Mouse (Mus musculus): Measurements from ENCODE around the gene Trappc6a. TPM values are rescaled to one million over a fixed set of nuclear protein-coding genes. Genes with fewer than 3 reads are reported as not detected.

Trappc6a gene
- polyA plus RNA-seq (2012; rRNA removed) (24.1 and 28.1 TPM in 2 replicates), polyA plus RNA-seq (2014; fragmentation: Nextera tagmentation; extraction: Ambion mirVana) (40.0 and 40.2 TPM in 2 replicates)

DNA sequence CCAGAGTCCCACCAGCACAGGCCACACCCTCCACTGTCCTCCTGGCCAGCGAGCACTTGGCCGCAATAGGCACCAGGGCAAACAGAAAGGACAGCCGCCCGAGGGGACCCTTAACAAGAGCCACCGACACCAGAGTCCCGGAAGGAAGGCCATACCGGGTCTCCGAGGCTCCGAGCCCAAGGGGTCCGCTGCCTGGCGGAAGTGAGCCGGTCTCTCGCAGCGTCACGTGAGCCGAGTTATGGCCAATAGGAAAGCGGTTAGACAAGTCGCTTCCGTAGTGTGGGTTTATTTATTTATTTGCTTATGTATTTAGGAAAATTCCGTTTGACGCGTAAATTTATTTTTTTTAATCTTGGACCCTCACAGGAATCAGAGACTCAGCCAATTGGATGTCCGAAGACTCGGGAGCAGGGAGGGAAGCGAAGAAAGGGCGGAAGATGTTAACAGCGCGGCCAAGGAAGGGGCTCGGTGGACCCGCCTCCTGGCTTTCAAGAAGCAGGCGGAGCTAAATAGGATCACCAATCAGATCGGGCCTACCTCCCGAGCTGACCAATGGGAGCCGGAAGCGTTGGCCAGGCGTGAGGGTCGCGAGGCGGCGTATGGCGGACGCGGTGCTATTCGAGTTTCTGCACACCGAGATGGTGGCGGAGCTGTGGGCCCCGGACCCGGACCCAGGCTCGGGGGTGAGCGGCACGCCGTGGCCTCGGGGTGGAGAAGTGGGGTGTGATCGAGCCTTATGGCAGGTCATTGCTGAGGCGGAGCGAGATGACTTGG lies at the start of gene Trappc6a, which contains the start of gene Bloc1s3:
TSS of gene Trappc6a (plus strand) at position 246 of the 774 bp plus-strand sequence.
TSS of gene Bloc1s3 (minus strand) at position 218 of the 774 bp plus-strand sequence.
- peak within 1 kb of the TSS; percentile 46 for H3K27ac ChIP-seq
- H3K9me3 ChIP-seq (ENCODE audit: control insufficient read depth, low read length): no peaks in the 10 kb centered on the region
- H3K36me3 ChIP-seq (replicated peaks; ENCODE audit: control insufficient read depth, insufficient read depth, low read depth): no peaks in the 10 kb centered on the region
- peak within 1 kb of the TSS; percentile 76 to 98 for H3K4me3 ChIP-seq (ENCODE audit: insufficient read depth in 1 of 2, low read depth in 2 of 2, low read length in 2 of 2)
- under 1% methylated on average over 56 of the region's 56 CpGs for WGBS (ENCODE audit: insufficient replicate concordance)
- H3K4me2 ChIP-seq (ENCODE audit: low read depth): peak within 1 kb of the TSS; percentile 78
- ATAC-seq (ENCODE audit: insufficient read depth) (peak; percentile 95), DNase-seq (ENCODE audit: low read depth in 3 of 3, low spot score in 3 of 3) (peak; percentile 86 to 88 (median 88))
- no peaks in the 10 kb centered on the region for H3K27me3 ChIP-seq (ENCODE audit: control insufficient read depth, insufficient read depth, low read length)
- H3K4me1 ChIP-seq (replicated peaks; ENCODE audit: control insufficient read depth in 2 of 2, insufficient read depth in 2 of 2, low read length in 1 of 2): peaks cover 7 to 13% of the 10 kb centered on the region in 2 experiments
- H3K9ac ChIP-seq (replicated peaks): peak within 1 kb of the TSS; percentile 71
- no peak for TF ChIP-seq EP300 (IDR thresholded peaks at IDR 0.05; ENCODE audit: low read depth)
- 0 out of 2 replicates have a peak, but pooled peaks have one; percentile 1 for TF ChIP-seq CTCF (IDR thresholded peaks at IDR 0.05; ENCODE audit: low read depth)

DNA sequence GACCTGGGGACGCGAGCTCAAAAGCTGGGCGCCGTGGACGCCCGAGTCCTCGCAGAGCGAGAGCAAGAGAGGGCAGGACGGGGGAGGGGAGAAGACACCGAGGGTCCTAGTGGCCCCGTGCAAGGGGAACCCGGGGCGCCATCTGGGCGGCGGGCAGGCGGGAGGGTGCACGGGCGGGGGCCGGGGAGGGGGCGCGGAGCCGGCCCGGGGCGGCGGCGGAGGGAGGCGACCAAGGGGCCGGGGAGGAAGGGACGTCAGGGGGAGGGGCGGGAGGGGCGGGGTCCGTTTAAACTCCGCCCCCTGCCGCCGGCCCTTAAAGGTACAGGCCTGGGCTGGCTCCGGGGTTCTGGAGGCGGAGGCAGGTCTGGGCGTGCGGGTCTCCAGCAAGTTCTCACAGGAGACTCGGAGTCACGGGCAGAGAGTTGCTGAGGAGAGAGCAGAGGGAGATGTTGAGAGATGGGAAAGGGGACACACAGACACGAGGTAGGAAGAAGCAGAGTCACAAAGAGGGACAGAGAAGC lies 49.5 kb upstream of the Trappc6a start, which contains the start of gene Mark4:
TSS of gene Mark4 (minus strand) at position 231 of the 521 bp plus-strand sequence.
- Histone ChIP-seq H3K9me3 (ENCODE audit: control insufficient read depth, low read length) (no peaks in the 10 kb centered on the region), H3K4me1 (replicated peaks; ENCODE audit: control insufficient read depth in 2 of 2, insufficient read depth in 2 of 2, low read length in 1 of 2) (0 out of 4 replicates have a peak, but pooled peaks cover 0 to 2% of the 10 kb centered on the region in 2 experiments), H3K4me3 (ENCODE audit: insufficient read depth in 1 of 2, low read depth in 2 of 2, low read length in 2 of 2) (peak within 1 kb of the TSS; percentile 73 to 78), H3K27me3 (ENCODE audit: control insufficient read depth, insufficient read depth, low read length) (no peaks in the 10 kb centered on the region), H3K36me3 (replicated peaks; ENCODE audit: control insufficient read depth, insufficient read depth, low read depth) (no peaks in the 10 kb centered on the region), H3K4me2 (ENCODE audit: low read depth) (peak within 1 kb of the TSS; percentile 85), H3K9ac (replicated peaks) (peak within 1 kb of the TSS; percentile 73), H3K27ac (no peak within 1 kb of the TSS)
- no peak for TF ChIP-seq EP300 (IDR thresholded peaks at IDR 0.05; ENCODE audit: low read depth)
- TF ChIP-seq CTCF (IDR thresholded peaks at IDR 0.05; ENCODE audit: low read depth): no peak
- WGBS (ENCODE audit: insufficient replicate concordance): 1% methylated on average over 36 of the region's 42 CpGs
- ATAC-seq (ENCODE audit: insufficient read depth) (peak; percentile 81), DNase-seq (ENCODE audit: low read depth in 3 of 3, low spot score in 3 of 3) (peak; percentile 49 to 63 (median 54))

DNA sequence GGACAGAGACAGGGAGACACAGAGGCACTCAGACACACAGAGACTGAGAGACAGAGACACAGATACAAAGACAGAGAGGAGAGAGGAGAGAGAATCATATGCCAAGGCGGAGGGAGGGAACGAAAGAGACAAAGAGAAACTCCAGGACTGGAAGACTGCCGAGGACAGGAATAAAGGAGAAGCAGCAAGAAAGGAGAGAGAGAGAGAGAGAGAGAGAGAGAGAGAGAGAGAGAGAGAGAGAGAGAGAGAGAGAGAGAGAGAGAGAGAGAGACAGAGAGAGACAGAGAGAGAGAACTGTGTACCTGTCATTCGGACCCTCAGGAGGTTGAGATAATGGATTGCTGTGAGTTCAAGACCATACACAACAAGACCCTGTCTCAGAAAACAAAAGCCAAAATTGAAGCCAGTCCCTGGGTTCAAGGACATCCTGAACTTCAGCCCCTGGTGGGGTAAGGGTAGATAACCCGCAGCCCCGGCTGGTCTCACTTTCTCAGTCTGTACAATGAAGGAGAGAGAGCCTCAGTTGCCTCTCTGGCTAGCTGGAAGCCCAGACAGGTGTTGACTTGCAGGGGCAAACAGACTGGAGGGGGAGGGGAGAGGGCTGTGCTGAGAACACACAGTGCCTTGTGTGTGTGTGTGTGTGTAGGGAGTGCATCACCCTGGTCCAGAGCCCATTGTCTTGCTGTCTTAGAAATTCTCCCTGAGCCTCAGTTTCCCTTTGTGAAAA lies 48.9 kb upstream of the Trappc6a start:
- Histone ChIP-seq H3K27ac (no peak overlapping the region), H3K27me3 (ENCODE audit: control insufficient read depth, insufficient read depth, low read length) (no peaks in the 10 kb centered on the region), H3K36me3 (replicated peaks; ENCODE audit: control insufficient read depth, insufficient read depth, low read depth) (no peaks in the 10 kb centered on the region), H3K4me3 (ENCODE audit: insufficient read depth in 1 of 2, low read depth in 2 of 2, low read length in 2 of 2) (peak overlapping the region; percentile 72 to 78), H3K4me2 (ENCODE audit: low read depth) (peak overlapping the region; percentile 85), H3K4me1 (replicated peaks; ENCODE audit: control insufficient read depth in 2 of 2, insufficient read depth in 2 of 2, low read length in 1 of 2) (0 out of 4 replicates have a peak, but pooled peaks cover 0 to 2% of the 10 kb centered on the region in 2 experiments), H3K9me3 (ENCODE audit: control insufficient read depth, low read length) (no peaks in the 10 kb centered on the region), H3K9ac (replicated peaks) (peak overlapping the region; percentile 53)
- no peak for TF ChIP-seq EP300 (IDR thresholded peaks at IDR 0.05; ENCODE audit: low read depth)
- no peak for TF ChIP-seq CTCF (IDR thresholded peaks at IDR 0.05; ENCODE audit: low read depth)
- no peak for DNase-seq (ENCODE audit: low read depth in 3 of 3, low spot score in 3 of 3)
- no peak for ATAC-seq (ENCODE audit: insufficient read depth)
- WGBS (ENCODE audit: insufficient replicate concordance): 23% methylated on average over 6 of the region's 6 CpGs

DNA sequence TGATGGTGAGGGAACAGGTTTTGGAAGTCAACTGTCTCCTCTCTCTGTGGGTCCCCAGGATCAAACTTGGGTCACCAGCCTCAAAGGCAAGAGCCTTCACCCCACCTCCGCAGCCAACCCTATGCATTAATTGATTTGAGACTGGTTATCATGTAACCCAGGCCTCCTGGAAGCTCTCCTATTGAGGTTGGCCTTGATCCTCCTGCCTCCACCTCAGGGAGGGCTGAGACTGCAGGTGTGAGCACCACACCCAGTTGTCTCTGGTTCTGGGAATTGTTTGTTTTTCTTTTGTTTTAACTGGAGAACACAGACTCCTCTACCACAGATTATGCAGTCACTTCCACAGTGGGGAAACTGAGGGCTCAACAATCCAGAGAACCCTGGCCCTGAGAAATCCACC lies 47.7 kb upstream of the Trappc6a start:
- WGBS (ENCODE audit: insufficient replicate concordance): 57% methylated on average over 1 of the region's 1 CpGs
- TF ChIP-seq EP300 (IDR thresholded peaks at IDR 0.05; ENCODE audit: low read depth) (no peak), CTCF (IDR thresholded peaks at IDR 0.05; ENCODE audit: low read depth) (no peak)
- Histone ChIP-seq H3K9me3 (ENCODE audit: control insufficient read depth, low read length) (no peaks in the 10 kb centered on the region), H3K4me2 (ENCODE audit: low read depth) (no peak overlapping the region), H3K4me1 (replicated peaks; ENCODE audit: control insufficient read depth in 2 of 2, insufficient read depth in 2 of 2, low read length in 1 of 2) (0 out of 4 replicates have a peak, but pooled peaks cover 0 to 2% of the 10 kb centered on the region in 2 experiments), H3K9ac (replicated peaks) (no peak overlapping the region), H3K36me3 (replicated peaks; ENCODE audit: control insufficient read depth, insufficient read depth, low read depth) (no peaks in the 10 kb centered on the region), H3K27ac (no peak overlapping the region), H3K27me3 (ENCODE audit: control insufficient read depth, insufficient read depth, low read length) (no peaks in the 10 kb centered on the region; the same call in 1 of the 2 replicates), H3K4me3 (ENCODE audit: insufficient read depth in 1 of 2, low read depth in 2 of 2, low read length in 2 of 2) (no peak overlapping the region)
- DNase-seq (ENCODE audit: low read depth in 3 of 3, low spot score in 3 of 3) (no peak), ATAC-seq (ENCODE audit: insufficient read depth) (no peak)
